Mouse (Mus musculus) brain, adult 2 months (tissue): Measurements from ENCODE around the gene Gm31371.
"Not testable (repeated sequence)": the region's sequence is repeated elsewhere in the genome, so short reads cannot be mapped to it uniquely, and the experiment has no call there.

Source experiments
- DNase-seq: peaks from one replicate; pipeline ENCODE4 v3.0.0; 2011; ENCODE audit warnings: low read depth, low spot score

The Gm31371 gene

DNA sequence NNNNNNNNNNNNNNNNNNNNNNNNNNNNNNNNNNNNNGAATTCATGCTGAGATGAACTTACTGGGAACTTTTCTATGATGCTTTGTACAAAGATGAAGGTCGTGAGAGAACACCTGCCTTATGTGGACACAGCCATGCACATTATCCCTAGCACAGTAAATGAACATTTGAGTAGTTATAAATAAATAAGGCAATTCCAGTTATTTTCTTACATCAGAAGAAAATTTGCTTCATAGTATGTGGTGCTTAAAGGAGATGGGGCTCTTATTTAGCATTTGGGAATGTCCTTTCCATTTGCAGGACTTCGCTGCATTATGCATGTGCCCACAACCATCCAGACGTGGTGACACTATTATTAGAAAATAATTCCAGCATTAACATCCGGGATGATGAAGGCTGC, at the start of gene Gm31371:
Gene Gm31371, plus strand, starts transcription at position 301 of the 400 bp plus-strand sequence.
- not testable (repeated sequence) for DNase-seq

- not testable (repeated sequence) for DNase-seq
These were observed 3.3 kb downstream of the Gm31371 start for GRCm38 (mm10) chr8:19906425-19907055.

- DNase-seq, result not testable (repeated sequence)
These were observed 5.7 kb downstream of the Gm31371 start for GRCm38 (mm10) chr8:19908841-19909321.

- not testable (repeated sequence) for DNase-seq
These were observed 15.9 kb downstream of the Gm31371 start for GRCm38 (mm10) chr8:19919086-19919485.

GRCm38 (mm10) chr8:19934274-19934673, 31.1 kb downstream of the Gm31371 start:
- not testable (repeated sequence) for DNase-seq

DNA sequence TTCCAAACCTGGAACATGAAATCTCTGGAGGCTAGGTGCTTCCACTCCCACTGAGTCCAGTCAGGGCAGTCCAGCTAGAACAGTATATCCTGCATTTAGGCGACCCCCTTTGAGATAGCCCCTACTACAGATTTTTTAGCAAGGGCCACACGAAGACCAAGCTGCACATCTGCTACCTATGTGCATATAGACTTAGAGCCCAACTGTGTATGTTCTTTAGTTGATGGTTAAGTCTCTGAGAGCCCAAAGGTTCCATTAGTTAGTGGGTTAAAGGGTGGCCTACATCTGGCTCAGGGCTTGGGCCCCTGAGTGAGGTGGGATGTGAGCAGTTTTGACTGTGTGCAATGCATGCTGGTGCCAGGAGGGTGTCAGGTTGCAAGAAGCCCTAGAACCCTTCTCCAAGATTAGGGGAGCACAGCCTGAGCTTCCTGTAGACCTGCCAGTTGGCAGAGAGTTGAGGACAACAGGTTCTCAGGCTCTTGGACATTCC, 32.4 kb downstream of the Gm31371 start:
- not testable (repeated sequence) for DNase-seq

DNA sequence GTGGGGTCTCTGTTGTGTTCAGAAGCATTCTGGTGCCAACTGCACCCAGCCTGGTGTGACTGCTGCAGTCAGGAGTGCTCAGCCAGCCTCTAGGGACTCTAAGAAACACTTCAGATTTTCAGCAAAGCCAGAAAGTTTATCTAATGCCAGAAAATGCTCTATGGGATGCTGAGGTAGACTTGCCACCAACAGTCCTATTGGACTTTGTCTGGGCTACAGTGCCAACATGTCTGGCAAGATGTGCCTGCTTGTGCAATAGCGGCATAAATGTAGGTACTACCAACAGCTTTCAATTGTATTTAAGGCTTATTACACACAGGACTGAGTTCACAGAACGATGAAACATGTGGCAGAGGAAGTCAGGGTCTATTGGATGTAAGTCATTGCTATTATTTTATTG, 57.7 kb downstream of the Gm31371 start:
- no peak for DNase-seq

GRCm38 (mm10) chr8:19963766-19964165, 60.6 kb downstream of the Gm31371 start:
- not testable (repeated sequence) for DNase-seq

- DNase-seq, result not testable (repeated sequence)
These were observed 65.0 kb downstream of the Gm31371 start for GRCm38 (mm10) chr8:19968151-19968550.

GRCm38 (mm10) chr8:19975237-19975636, 72.0 kb downstream of the Gm31371 start:
- not testable (repeated sequence) for DNase-seq
